Mouse (Mus musculus): Measurements from ENCODE around the gene Slc26a9.

DNA sequence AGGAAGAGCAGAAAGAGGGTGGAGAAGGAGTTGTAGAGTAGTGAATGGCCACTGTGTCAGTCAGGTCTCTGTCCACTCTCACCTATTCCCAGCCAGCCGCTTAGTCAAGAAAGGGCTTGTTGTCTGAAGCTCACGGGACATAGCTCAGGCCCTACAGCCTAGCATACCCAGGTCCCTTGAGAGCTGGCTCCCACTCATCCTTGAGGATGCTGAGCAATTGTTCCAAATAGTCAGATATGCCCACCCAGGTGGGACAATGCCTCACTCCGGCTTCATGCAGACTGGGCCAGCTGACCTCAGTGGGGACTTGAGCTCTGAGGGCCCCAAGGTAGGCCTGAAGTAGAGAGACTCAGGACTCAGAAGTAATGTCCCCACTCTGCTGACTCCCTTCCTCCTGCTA, 60.3 kb downstream of the Slc26a9 start:
- TF ChIP-seq CTCF (IDR thresholded peaks at IDR 0.05; ENCODE audit: control insufficient read depth, insufficient read depth, low read length) = no peak
- no peak for TF ChIP-seq POLR2A (IDR thresholded peaks at IDR 0.05; ENCODE audit: borderline replicate concordance, control insufficient read depth, low read depth, low read length)
